Mouse (Mus musculus): ENCODE results near the gene Akr1c6.
"Not testable (repeated sequence)": the region's sequence is repeated elsewhere in the genome, so short reads cannot be mapped to it uniquely, and the experiment has no call there.

Akr1c6 gene

GRCm38 (mm10) chr13:4434006-4434405 is at the start of gene Akr1c6:
Gene Akr1c6, plus strand, starts transcription at chr13:4434306.
- no peak for DNase-seq (ENCODE audit: low spot score)

DNA sequence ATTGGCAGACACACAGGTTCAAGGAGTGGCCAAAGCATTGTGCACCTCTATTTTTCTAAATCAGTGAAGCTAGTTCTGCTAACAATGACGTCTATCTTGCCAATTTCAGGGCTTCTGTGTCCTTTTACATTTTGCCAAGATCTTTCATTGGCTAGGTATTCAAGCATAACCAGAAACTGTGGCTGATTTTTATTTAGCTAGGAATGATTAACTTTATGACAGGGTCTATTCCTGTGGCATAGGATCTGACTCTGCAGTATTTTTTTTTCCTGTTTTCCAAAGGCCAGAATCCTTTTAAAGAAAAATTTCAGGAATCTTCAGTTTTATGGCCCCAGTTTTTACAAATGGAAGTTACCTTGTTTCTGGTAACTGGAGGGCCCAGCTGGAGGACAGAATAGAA is 49.2 kb upstream of the Akr1c6 start:
- DNase-seq (ENCODE audit: low spot score): no peak

DNA sequence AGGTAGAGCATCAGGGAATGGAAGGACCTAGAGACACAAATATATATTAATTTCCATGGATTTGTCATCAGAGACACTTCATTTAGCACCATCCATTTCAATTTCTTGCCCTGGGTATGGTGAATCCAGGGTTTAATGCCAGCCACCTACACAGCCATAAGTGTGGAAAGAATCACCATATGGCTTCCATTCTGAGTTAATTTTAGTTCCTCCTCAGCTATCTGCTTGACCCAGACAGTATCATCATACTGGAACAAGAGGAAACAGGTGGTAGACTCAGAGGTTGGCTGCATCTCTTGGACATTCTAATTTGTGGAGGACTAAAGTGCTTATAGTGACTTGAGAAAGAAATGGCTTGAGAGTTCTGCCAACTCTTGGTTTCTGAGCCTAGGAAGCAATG is 48.6 kb upstream of the Akr1c6 start:
- no peak for DNase-seq (ENCODE audit: low spot score)

- no peak for DNase-seq (ENCODE audit: low spot score)
These were observed 45.2 kb upstream of the Akr1c6 start for GRCm38 (mm10) chr13:4388762-4389446.

GRCm38 (mm10) chr13:4400360-4400759 is 33.7 kb upstream of the Akr1c6 start:
- not testable (repeated sequence) for DNase-seq (ENCODE audit: low spot score)

DNA sequence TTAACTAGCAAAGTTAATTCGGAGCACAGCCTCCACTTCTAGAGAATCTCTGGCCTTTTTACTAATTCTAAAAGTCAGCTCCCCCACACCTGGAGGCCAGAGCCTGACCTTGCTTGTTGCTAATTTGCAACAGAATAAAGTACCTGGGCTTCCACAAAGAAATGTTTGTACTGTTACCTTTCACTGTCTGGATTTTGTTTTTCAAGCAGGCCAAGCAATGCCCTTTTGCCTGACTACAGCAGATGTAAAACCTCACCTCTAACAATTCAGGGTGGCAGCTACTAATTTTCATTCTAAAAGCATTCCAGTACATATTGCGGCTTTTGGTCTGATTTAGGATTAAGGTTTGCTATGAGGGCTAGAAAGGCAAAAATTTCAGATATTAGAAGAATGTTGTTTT is 33.3 kb upstream of the Akr1c6 start:
- no peak for DNase-seq (ENCODE audit: low spot score)

GRCm38 (mm10) chr13:4402221-4402620 is 31.9 kb upstream of the Akr1c6 start:
- no peak for DNase-seq (ENCODE audit: low spot score)

DNA sequence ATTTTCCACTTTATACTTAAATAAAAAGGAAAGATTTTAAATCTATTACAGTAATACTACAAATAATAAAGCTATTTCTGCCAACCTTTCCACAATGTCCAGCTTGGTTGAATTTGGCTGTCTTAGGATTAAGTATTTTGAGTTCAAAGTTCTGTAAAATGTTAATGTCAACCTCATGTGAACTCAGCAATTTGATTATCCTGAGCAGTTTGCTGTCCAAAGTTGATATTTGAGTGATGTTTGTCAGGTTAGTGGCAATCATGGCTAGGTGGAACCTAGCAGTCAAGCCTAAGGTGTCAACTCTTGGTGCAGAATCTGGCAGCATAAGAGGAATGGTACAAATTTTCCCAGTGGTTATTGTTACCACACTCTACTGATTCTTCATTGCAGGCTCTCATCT is 29.4 kb upstream of the Akr1c6 start:
- DNase-seq (ENCODE audit: low spot score): no peak

GRCm38 (mm10) chr13:4406771-4407170 is 27.3 kb upstream of the Akr1c6 start:
- DNase-seq (ENCODE audit: low spot score): no peak

DNA sequence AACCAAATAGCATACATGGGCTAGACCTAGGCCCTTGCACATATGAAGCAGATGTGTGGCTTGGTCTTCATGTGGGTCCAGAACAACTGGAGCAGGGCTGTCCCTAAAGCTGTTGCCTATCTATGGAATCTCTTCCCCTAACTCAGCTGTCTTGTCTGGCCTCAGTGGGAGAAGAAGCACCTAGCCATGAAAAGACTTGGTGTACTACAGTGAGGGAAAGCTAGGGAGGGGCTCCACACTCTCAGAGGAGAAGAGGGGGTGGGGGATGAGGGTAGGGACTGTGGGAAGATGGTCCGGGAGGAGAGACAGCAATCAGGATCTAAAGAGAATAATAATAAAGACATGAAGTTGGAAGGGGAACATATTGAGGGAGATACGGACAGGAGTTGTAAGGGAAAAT is 5.5 kb upstream of the Akr1c6 start:
- DNase-seq (ENCODE audit: low spot score): no peak

GRCm38 (mm10) chr13:4429034-4429433 is 5.1 kb upstream of the Akr1c6 start:
- no peak for DNase-seq (ENCODE audit: low spot score)

DNA sequence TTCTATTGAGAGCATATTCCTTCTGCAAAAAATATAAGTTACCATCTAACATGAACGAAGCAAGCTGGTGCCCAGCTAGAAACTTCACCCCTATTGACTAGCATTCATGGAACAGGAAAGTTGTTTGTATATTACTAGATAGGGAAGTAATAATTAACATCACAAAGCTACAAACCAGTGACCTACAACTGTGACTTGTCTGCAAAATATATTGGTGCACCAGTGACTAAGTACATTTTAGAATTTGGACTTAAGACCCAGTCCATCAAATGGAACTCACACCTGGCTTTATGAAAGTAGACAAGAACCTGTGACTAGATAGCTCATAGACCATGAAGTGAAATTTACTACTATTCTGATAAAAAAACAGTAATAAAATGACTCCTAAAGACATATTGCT is 3.0 kb upstream of the Akr1c6 start:
- no peak for DNase-seq (ENCODE audit: low spot score)

GRCm38 (mm10) chr13:4465641-4466040 is 31.5 kb downstream of the Akr1c6 start:
- no peak for DNase-seq (ENCODE audit: low spot score)

- no peak for DNase-seq (ENCODE audit: low spot score)
These were observed 33.8 kb downstream of the Akr1c6 start for GRCm38 (mm10) chr13:4467896-4468295.

Measured in ovary, postnatal 36 days (tissue).